Mouse (Mus musculus) forebrain, embryonic 11.5 days (tissue): ENCODE results near the gene Prcc. TPM values are rescaled to one million over a fixed set of nuclear protein-coding genes. Genes with fewer than 3 reads are reported as not detected.
A peak's percentile ranks its signal among the peaks of the same experiment; 100 is the strongest.

Experiments used
- ATAC-seq: fragments of 200-750 bp; cut with Nextera tagmentation; replicated peaks from 2 replicates; pipeline ENCODE4 v1.8.0; 2017; ENCODE audit warnings: moderate TSS enrichment; ENCODE audit not compliant: low FRiP score
- DNase-seq: peaks from one replicate; pipeline ENCODE4 v3.0.0-alpha.2; 2017; ENCODE audit warnings: low spot score
- H3K27ac ChIP-seq: fragments of 300-500 bp; sonication (generic); 2 replicates; pipeline ENCODE4 v1.5.1; 2014; ENCODE audit warnings: low read depth, low read length
- H3K27me3 ChIP-seq: fragments of 300-500 bp; sonication (generic); 2 replicates; pipeline ENCODE4 v1.6.1; 2014; ENCODE audit warnings: mild to moderate bottlenecking, low read length, mixed read lengths; ENCODE audit not compliant: control insufficient read depth, insufficient read depth
- H3K36me3 ChIP-seq: fragments of 300-500 bp; sonication (generic); 2 replicates; pipeline ENCODE4 v1.6.1; 2014; ENCODE audit warnings: mild to moderate bottlenecking, low read length, moderate library complexity, mixed read lengths; ENCODE audit not compliant: control insufficient read depth, insufficient read depth
- H3K4me1 ChIP-seq: fragments of 300-500 bp; sonication (generic); replicated peaks from 2 replicates; pipeline ENCODE4 v1.6.1; 2014; ENCODE audit warnings: low read length, mixed read lengths; ENCODE audit not compliant: control insufficient read depth, insufficient read depth
- H3K4me2 ChIP-seq: fragments of 300-500 bp; sonication (generic); 2 replicates; pipeline ENCODE4 v1.6.1; 2014; ENCODE audit warnings: low read depth, mild to moderate bottlenecking, low read length, moderate library complexity, mixed read lengths; ENCODE audit not compliant: severe bottlenecking
- H3K4me3 ChIP-seq: fragments of 300-500 bp; sonication (generic); 2 replicates; pipeline ENCODE4 v1.5.1; 2014; ENCODE audit warnings: low read depth, low read length
- H3K9ac ChIP-seq: fragments of 300-500 bp; sonication (generic); 2 replicates; pipeline ENCODE4 v1.6.1; 2014; ENCODE audit warnings: low read length
- H3K9me3 ChIP-seq: fragments of 300-500 bp; sonication (generic); 2 replicates; pipeline ENCODE4 v1.6.1; 2016; ENCODE audit warnings: low read length, mixed read lengths; ENCODE audit not compliant: control insufficient read depth
- WGBS: fragments of 180-500 bp; shearing (Covaris S2); extraction: QIAGEN DNeasy Blood & Tissue Kit; methylation state at CpG from one replicate; pipeline ENCODE4 v1.1.7; 2014; 5-methylcytosine and 5-hydroxymethylcytosine counted together
- polyA plus RNA-seq: library from polyadenylated mRNA; unstranded; fragments of >200 nt; fragmentation: Nextera tagmentation; extraction: Ambion mirVana; gene quantifications from 2 replicates; pipeline ENCODE4 v1.2.1, GENCODE M21; 2014

The Prcc gene
- polyA plus RNA-seq, 1 experiment from 2014 or later: 19.6 TPM

DNA sequence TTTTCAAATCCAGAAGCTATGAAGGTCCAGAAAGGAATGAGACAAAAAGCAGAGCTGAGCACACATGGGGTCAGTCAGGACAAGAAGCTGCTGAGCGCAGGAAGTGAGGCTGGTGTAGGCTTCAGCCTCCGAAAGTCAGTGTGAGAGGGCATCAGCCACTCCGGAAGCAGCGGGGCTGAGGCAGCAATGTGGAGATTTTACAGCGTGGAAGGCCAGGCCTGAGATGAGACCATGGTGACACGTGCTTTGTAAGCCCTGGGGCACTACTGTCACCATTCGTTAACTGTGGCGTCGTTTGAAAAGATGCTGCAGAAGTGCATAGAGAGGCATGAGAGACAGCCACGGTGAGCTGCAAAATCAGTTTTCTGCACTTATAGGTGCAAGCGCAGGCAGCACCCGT, 67.2 kb downstream of the Prcc start:
- WGBS: 70% methylated on average over 12 of the region's 12 CpGs
- ATAC-seq: no peak
- no peaks in the 10 kb centered on the region; the same call in 1 of the 2 replicates for H3K27me3 ChIP-seq

DNA sequence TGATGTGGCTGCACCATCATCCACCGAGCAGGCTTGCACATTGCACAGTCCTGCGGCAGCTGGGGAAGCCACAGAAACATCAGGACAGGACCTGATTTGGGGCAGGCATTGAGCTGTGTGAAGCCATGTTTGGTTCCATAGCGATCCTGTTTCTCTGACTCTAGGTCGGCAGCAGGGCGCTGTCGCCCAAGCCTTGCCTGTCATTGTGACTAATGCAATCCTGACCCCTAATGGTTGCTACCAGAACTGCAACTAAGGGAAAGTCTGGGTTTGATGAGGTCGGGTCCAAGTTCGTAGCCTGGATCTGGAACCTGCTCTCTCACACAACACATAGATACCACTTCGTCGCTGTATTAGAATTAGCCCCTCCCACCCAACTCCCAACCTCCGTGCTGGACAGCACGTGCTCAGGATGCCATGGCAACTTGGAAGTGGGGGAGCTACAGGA, 68.7 kb downstream of the Prcc start:
- H3K27ac ChIP-seq: no peak overlapping the region
- DNase-seq (peak; percentile 86), ATAC-seq (0 out of 2 replicates have a peak, but pooled peaks have one; percentile 36)
- H3K27me3 ChIP-seq: no peaks in the 10 kb centered on the region; the same call in 1 of the 2 replicates
- H3K4me2 ChIP-seq: no peak overlapping the region
- no peak overlapping the region for H3K9ac ChIP-seq
- H3K9me3 ChIP-seq: no peaks in the 10 kb centered on the region
- 7% methylated on average over 12 of the region's 12 CpGs for WGBS
- H3K4me1 ChIP-seq: no peaks in the 10 kb centered on the region
- no peaks in the 10 kb centered on the region for H3K36me3 ChIP-seq
- H3K4me3 ChIP-seq: no peak overlapping the region

More for the DNA sequence above, 67.2 kb downstream of the Prcc start:
- no peaks in the 10 kb centered on the region for H3K9me3 ChIP-seq
- H3K36me3 ChIP-seq: no peaks in the 10 kb centered on the region
- no peak overlapping the region; the same call in 1 of the 2 replicates for H3K9ac ChIP-seq
- no peak overlapping the region for H3K4me2 ChIP-seq
- H3K4me3 ChIP-seq: no peak overlapping the region
- no peaks in the 10 kb centered on the region for H3K4me1 ChIP-seq
- DNase-seq: no peak
- no peak overlapping the region for H3K27ac ChIP-seq

DNA sequence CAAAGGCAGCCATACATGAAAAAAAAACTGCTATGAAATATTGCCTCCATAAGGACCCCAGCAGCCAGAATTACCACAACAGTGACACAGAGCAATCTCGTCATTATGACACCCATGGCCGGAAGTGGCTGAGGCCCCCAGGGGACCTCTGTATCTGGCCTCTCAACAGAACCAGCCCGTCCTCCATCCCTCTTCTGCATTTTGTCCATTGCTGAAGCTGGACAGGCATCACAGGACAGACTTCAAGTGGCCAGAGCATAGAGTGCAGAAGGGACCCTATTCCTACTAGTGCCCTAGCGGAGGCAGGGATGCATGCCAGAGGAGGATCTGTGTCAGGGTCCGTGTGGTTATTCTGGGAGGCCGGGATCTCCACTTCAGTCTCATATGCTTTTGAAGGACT, 69.2 kb downstream of the Prcc start:
- WGBS: 63% methylated on average over 6 of the region's 6 CpGs
- Histone ChIP-seq H3K4me1 (no peaks in the 10 kb centered on the region), H3K9ac (no peak overlapping the region), H3K9me3 (no peaks in the 10 kb centered on the region), H3K4me2 (no peak overlapping the region), H3K27ac (no peak overlapping the region), H3K36me3 (no peaks in the 10 kb centered on the region), H3K4me3 (no peak overlapping the region), H3K27me3 (peaks cover 5% of the 10 kb centered on the region)
- no peak for ATAC-seq
- DNase-seq: no peak

DNA sequence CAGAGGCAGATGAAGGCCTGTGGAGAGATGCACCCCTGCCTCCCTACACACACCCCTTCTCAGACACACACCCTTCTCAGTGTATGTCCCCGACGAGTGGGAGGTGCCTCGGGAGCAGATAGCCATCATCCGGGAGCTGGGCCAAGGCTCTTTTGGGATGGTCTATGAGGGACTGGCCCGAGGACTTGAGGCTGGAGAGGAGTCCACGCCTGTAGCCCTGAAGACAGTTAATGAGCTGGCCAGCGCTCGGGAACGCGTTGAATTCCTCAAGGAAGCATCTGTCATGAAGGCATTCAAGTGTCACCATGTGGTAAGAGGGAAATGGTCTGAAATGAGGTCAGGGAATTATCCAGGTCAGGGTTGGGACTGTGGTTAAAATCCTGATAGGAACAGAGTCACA, 72.5 kb downstream of the Prcc start:
- Histone ChIP-seq H3K4me2 (no peak overlapping the region), H3K27ac (no peak overlapping the region), H3K27me3 (peaks cover 34% of the 10 kb centered on the region), H3K9ac (no peak overlapping the region), H3K4me1 (peaks cover 4% of the 10 kb centered on the region; the same call in 1 of the 2 replicates), H3K9me3 (no peaks in the 10 kb centered on the region), H3K36me3 (no peaks in the 10 kb centered on the region), H3K4me3 (no peak overlapping the region)
- DNase-seq (no peak), ATAC-seq (no peak)
- 72% methylated on average over 10 of the region's 10 CpGs for WGBS

DNA sequence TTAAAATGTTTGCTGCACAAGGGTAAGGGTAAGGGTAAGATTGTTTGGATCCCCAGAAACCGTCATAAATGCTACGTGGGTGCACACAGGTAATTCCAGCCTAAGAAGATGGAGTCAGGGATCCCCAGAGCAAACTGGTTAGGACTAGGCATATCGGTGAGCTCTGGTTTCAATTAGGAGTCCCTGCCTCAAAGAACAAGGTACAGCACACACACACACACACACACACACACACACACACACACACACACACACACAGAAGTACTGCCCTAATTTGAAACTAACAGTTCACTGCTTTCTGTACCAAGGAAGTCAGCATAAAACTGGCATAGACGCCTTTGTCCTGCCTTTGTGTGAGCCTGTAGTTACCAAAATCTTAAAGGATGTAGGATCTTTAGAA, 73.0 kb downstream of the Prcc start:
- ATAC-seq (no peak), DNase-seq (no peak)
- H3K27me3 ChIP-seq: peaks cover 34% of the 10 kb centered on the region
- H3K36me3 ChIP-seq: no peaks in the 10 kb centered on the region
- H3K9ac ChIP-seq: no peak overlapping the region
- H3K4me3 ChIP-seq: no peak overlapping the region
- H3K4me1 ChIP-seq: peaks cover 4% of the 10 kb centered on the region; the same call in 1 of the 2 replicates
- no peak overlapping the region for H3K4me2 ChIP-seq
- 82% methylated on average over 4 of the region's 4 CpGs for WGBS
- no peak overlapping the region for H3K27ac ChIP-seq
- H3K9me3 ChIP-seq: no peaks in the 10 kb centered on the region

DNA sequence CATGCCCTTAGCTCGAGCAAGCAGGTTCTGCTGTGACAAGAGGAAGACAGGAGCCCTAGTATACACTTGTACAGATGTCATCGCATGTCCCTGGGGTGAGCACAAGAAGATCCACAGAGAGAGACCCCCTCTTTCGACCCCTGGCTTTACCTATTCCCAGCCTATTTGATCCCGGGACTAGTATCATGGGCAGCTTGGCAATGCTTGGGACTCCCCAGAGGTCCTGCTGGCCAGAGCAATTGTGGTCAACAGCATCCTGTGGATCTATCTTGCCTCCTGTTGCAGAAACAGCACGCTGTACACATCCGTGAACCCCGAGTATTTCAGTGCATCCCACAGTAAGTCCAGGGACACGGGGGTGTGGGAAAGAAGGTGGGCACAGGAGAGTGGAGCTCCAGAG, 74.1 kb downstream of the Prcc start:
- no peaks in the 10 kb centered on the region for H3K36me3 ChIP-seq
- no peak overlapping the region for H3K4me2 ChIP-seq
- no peaks in the 10 kb centered on the region for H3K9me3 ChIP-seq
- no peak overlapping the region for H3K4me3 ChIP-seq
- peaks cover 34% of the 10 kb centered on the region for H3K27me3 ChIP-seq
- DNase-seq (no peak), ATAC-seq (no peak)
- H3K4me1 ChIP-seq: peaks cover 4% of the 10 kb centered on the region; the same call in 1 of the 2 replicates
- no peak overlapping the region for H3K27ac ChIP-seq
- H3K9ac ChIP-seq: no peak overlapping the region
- 84% methylated on average over 8 of the region's 8 CpGs for WGBS

DNA sequence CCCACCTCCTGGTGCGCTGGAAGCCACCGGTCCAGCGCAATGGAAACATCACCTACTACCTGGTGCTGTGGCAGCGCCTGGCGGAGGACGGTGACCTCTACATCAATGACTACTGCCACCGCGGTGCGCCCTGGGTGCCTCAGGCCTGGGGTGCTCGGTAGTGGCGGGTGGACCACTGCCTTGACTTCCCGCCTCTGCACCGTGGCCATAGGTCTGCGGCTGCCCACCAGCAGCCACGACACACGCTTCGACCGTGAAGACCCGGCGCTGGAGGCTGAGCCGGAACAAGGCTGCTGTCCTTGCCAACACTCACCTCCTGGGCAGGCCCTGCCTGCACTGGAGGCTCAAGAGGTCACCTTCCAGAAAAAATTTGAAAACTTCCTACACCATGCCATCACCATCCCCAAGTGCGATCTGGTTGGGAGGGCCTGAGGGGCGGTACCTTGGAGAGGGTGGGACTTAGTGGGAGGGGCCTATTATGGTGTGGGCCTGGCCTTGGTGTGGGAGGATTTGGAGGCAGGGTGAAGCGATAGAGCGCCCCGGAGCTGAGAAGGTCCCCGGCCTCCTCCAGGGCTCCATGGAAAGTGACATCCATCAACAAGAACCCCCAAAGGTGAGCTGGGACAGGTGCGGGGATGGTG, 76.0 kb downstream of the Prcc start:
- 2% methylated on average over 28 of the region's 28 CpGs for WGBS
- Histone ChIP-seq H3K4me1 (peaks cover 4% of the 10 kb centered on the region; the same call in 1 of the 2 replicates), H3K4me2 (peak overlapping the region; percentile 42), H3K36me3 (no peaks in the 10 kb centered on the region), H3K4me3 (peak overlapping the region; percentile 11; the same call in 1 of the 2 replicates), H3K9me3 (no peaks in the 10 kb centered on the region), H3K27ac (no peak overlapping the region), H3K27me3 (peaks cover 41% of the 10 kb centered on the region), H3K9ac (no peak overlapping the region)
- peak; percentile 42 for ATAC-seq
- no peak for DNase-seq
